Mouse (Mus musculus): ENCODE data around the gene Ing1. TPM values are rescaled to one million over a fixed set of nuclear protein-coding genes. Genes with fewer than 3 reads are reported as not detected.

Gene Ing1
- total and polyA plus RNA-seq, 2 experiments, result 6.5 to 9.5 TPM

DNA sequence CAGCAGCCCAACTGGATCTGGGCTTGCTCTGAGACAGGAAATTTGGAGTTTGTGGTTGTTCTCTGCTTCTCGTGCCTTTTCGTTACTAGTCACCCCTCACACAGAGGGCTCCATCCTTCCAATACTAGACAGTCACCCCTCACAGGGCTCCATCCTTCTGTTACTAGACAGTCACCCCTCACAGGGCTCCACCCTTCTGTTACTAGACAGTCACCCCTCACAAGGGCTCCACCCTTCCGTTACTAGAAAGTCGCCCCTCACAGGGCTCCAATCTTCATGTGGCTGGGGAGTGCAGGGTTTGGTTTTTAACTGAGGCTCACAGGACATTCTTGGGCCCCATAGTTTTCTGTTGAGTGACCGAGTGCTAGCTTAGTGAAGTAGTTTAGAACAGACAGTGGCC is 42.1 kb upstream of the Ing1 start:
- H3K36me3 ChIP-seq (ENCODE audit: control insufficient read depth, insufficient read depth, low read length), result peaks cover 9% of the 10 kb centered on the region; the same call in 1 of the 2 replicates
- no peak overlapping the region for H3K4me3 ChIP-seq (ENCODE audit: insufficient read depth, low read depth, low read length)
- TF ChIP-seq POLR2A (IDR thresholded peaks at IDR 0.05; ENCODE audit: extremely low read depth, insufficient read depth, low read length) (no peak), CTCF (IDR thresholded peaks at IDR 0.05; ENCODE audit: low read depth, low read length) (no peak)
- no peak for DNase-seq (ENCODE audit: extremely low read depth, low read depth, low spot score)
- no peaks in the 10 kb centered on the region for H3K79me2 ChIP-seq (ENCODE audit: control insufficient read depth, insufficient read depth, low read length)
- 92% methylated on average over 5 of the region's 5 CpGs for WGBS
- no peaks in the 10 kb centered on the region for H3K4me1 ChIP-seq (ENCODE audit: control insufficient read depth, insufficient read depth, low read length)
- H3K27me3 ChIP-seq (ENCODE audit: control insufficient read depth, insufficient read depth, low read length), result no peaks in the 10 kb centered on the region
- H3K27ac ChIP-seq (replicated peaks; ENCODE audit: insufficient read depth, low read depth, low read length), result no peak overlapping the region
- no peak overlapping the region for H3K9ac ChIP-seq (ENCODE audit: low read depth, low read length)

- Histone ChIP-seq H3K36me3 (ENCODE audit: control insufficient read depth, insufficient read depth, low read length) (peaks cover 4% of the 10 kb centered on the region; the same call in 1 of the 2 replicates), H3K27me3 (ENCODE audit: control insufficient read depth, insufficient read depth, low read length) (no peaks in the 10 kb centered on the region), H3K79me2 (ENCODE audit: control insufficient read depth, insufficient read depth, low read length) (no peaks in the 10 kb centered on the region), H3K27ac (replicated peaks; ENCODE audit: insufficient read depth, low read depth, low read length) (no peak overlapping the region), H3K4me1 (ENCODE audit: control insufficient read depth, insufficient read depth, low read length) (no peaks in the 10 kb centered on the region), H3K4me3 (ENCODE audit: insufficient read depth, low read depth, low read length) (no peak overlapping the region), H3K9ac (ENCODE audit: low read depth, low read length) (no peak overlapping the region)
- WGBS, result 96% methylated on average over 9 of the region's 9 CpGs
- DNase-seq (ENCODE audit: extremely low read depth, low read depth, low spot score), result no peak
- no peak for TF ChIP-seq CTCF (IDR thresholded peaks at IDR 0.05; ENCODE audit: low read depth, low read length)
- TF ChIP-seq POLR2A (IDR thresholded peaks at IDR 0.05; ENCODE audit: extremely low read depth, insufficient read depth, low read length), result no peak
These were observed 39.1 kb upstream of the Ing1 start for GRCm38 (mm10) chr8:11516292-11516691.

- Histone ChIP-seq H3K27ac (replicated peaks; ENCODE audit: insufficient read depth, low read depth, low read length) (no peak overlapping the region), H3K79me2 (ENCODE audit: control insufficient read depth, insufficient read depth, low read length) (no peaks in the 10 kb centered on the region), H3K4me1 (ENCODE audit: control insufficient read depth, insufficient read depth, low read length) (no peaks in the 10 kb centered on the region), H3K36me3 (ENCODE audit: control insufficient read depth, insufficient read depth, low read length) (peaks cover 11% of the 10 kb centered on the region), H3K9ac (ENCODE audit: low read depth, low read length) (no peak overlapping the region), H3K27me3 (ENCODE audit: control insufficient read depth, insufficient read depth, low read length) (no peaks in the 10 kb centered on the region), H3K4me3 (ENCODE audit: insufficient read depth, low read depth, low read length) (no peak overlapping the region)
- DNase-seq (ENCODE audit: extremely low read depth, low read depth, low spot score), result peak; percentile 25
- WGBS, result 79% methylated on average over 16 of the region's 16 CpGs
- no peak for TF ChIP-seq CTCF (IDR thresholded peaks at IDR 0.05; ENCODE audit: low read depth, low read length)
- no peak for TF ChIP-seq POLR2A (IDR thresholded peaks at IDR 0.05; ENCODE audit: extremely low read depth, insufficient read depth, low read length)
These were observed 37.9 kb upstream of the Ing1 start for GRCm38 (mm10) chr8:11517366-11518055.

DNA sequence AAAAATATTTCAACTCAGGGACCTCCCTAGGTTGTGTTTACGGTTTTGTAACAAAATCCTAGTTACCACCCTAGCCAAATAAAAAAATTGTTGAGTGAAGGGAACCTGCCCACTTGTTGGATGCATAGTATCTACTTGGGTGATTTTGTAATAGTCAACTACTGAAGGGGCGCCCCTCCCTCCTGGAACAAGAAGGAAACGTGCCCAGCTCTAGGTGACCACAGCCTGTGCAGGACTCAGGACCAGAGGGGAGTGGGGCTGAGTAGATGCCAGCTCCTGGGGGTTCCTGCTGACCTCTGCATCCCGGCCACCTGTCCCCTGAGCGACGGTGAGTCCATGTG is 37.3 kb upstream of the Ing1 start:
- H3K79me2 ChIP-seq (ENCODE audit: control insufficient read depth, insufficient read depth, low read length), result no peaks in the 10 kb centered on the region
- H3K4me3 ChIP-seq (ENCODE audit: insufficient read depth, low read depth, low read length), result no peak overlapping the region
- no peak for TF ChIP-seq POLR2A (IDR thresholded peaks at IDR 0.05; ENCODE audit: extremely low read depth, insufficient read depth, low read length)
- no peak for TF ChIP-seq CTCF (IDR thresholded peaks at IDR 0.05; ENCODE audit: low read depth, low read length)
- H3K27me3 ChIP-seq (ENCODE audit: control insufficient read depth, insufficient read depth, low read length), result no peaks in the 10 kb centered on the region
- WGBS, result 86% methylated on average over 6 of the region's 6 CpGs
- H3K27ac ChIP-seq (replicated peaks; ENCODE audit: insufficient read depth, low read depth, low read length), result no peak overlapping the region
- no peak overlapping the region for H3K9ac ChIP-seq (ENCODE audit: low read depth, low read length)
- H3K36me3 ChIP-seq (ENCODE audit: control insufficient read depth, insufficient read depth, low read length), result peaks cover 11% of the 10 kb centered on the region
- H3K4me1 ChIP-seq (ENCODE audit: control insufficient read depth, insufficient read depth, low read length), result no peaks in the 10 kb centered on the region
- DNase-seq (ENCODE audit: extremely low read depth, low read depth, low spot score), result no peak

DNA sequence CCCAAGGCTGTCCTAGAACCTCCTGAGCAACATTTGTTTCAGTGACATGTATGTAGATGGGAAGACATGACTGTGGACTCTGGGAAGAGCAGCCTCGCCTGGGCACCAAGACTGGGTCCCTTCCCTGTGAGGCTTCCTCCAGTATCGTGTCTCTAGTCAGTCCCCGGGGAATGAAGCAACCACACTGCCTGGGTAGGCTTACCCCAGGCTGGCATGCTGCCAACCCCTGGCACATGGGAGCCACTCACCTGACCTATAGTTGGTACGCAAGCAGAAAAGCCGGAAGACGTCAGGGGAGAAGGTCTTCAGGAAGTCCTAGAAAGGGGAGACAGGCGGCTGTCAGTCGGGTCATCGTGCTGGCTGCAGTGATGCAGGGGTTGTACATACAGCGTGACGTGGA is 36.7 kb upstream of the Ing1 start:
- Histone ChIP-seq H3K27ac (replicated peaks; ENCODE audit: insufficient read depth, low read depth, low read length) (no peak overlapping the region), H3K9ac (ENCODE audit: low read depth, low read length) (no peak overlapping the region), H3K79me2 (ENCODE audit: control insufficient read depth, insufficient read depth, low read length) (no peaks in the 10 kb centered on the region), H3K36me3 (ENCODE audit: control insufficient read depth, insufficient read depth, low read length) (peaks cover 12% of the 10 kb centered on the region), H3K27me3 (ENCODE audit: control insufficient read depth, insufficient read depth, low read length) (no peaks in the 10 kb centered on the region), H3K4me3 (ENCODE audit: insufficient read depth, low read depth, low read length) (no peak overlapping the region), H3K4me1 (ENCODE audit: control insufficient read depth, insufficient read depth, low read length) (no peaks in the 10 kb centered on the region)
- no peak for DNase-seq (ENCODE audit: extremely low read depth, low read depth, low spot score)
- 72% methylated on average over 11 of the region's 11 CpGs for WGBS
- TF ChIP-seq CTCF (IDR thresholded peaks at IDR 0.05; ENCODE audit: low read depth, low read length) (no peak), POLR2A (IDR thresholded peaks at IDR 0.05; ENCODE audit: extremely low read depth, insufficient read depth, low read length) (no peak)

DNA sequence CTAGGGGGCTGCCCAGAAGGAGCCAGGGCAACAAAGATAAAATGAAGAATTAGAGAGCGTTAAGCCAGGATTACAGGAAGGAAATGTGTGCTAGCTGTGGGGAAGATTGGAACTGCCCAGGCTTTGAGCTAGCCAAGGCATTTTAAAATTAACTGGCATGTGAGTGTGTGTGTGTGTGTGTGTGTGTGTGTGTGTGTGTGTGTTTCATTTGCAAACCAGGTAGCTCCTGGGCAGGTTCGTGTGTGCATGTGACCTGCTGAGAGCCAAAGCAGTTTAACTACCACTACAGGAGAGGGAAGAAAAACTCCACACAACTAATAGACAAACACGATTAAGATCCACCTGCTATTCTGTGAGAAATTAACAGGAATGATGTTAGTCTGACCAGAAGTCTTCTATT is 32.0 kb upstream of the Ing1 start:
- no peaks in the 10 kb centered on the region for H3K4me1 ChIP-seq (ENCODE audit: control insufficient read depth, insufficient read depth, low read length)
- no peak overlapping the region for H3K4me3 ChIP-seq (ENCODE audit: insufficient read depth, low read depth, low read length)
- H3K9ac ChIP-seq (ENCODE audit: low read depth, low read length), result no peak overlapping the region
- TF ChIP-seq CTCF (IDR thresholded peaks at IDR 0.05; ENCODE audit: low read depth, low read length), result no peak
- no peak for TF ChIP-seq POLR2A (IDR thresholded peaks at IDR 0.05; ENCODE audit: extremely low read depth, insufficient read depth, low read length)
- WGBS, result 64% methylated on average over 3 of the region's 3 CpGs
- H3K79me2 ChIP-seq (ENCODE audit: control insufficient read depth, insufficient read depth, low read length), result no peaks in the 10 kb centered on the region
- no peak for DNase-seq (ENCODE audit: extremely low read depth, low read depth, low spot score)
- no peaks in the 10 kb centered on the region for H3K27me3 ChIP-seq (ENCODE audit: control insufficient read depth, insufficient read depth, low read length)
- peaks cover 16% of the 10 kb centered on the region for H3K36me3 ChIP-seq (ENCODE audit: control insufficient read depth, insufficient read depth, low read length)
- no peak overlapping the region for H3K27ac ChIP-seq (replicated peaks; ENCODE audit: insufficient read depth, low read depth, low read length)

Measured in liver, adult 2 months (tissue).